Comparison of ENCODE assay signal across 21 mouse cellular contexts in genomic region chr5:149077136-149077535, GRCm38 (mm10).
DNase-seq lines count a peak whose midpoint lies in the region; ATAC-seq and TF ChIP-seq lines count a peak whose summit lies in the region.
"Had no signal": no experiment of that assay in that cellular context is flagged by ENCODE, and none has a peak within 500 bp of the region (broad histone marks: within the 10 kb centered on the region; RNA-seq: fewer than 3 reads in every experiment).

No protein-coding gene starts in this region.

- 46% methylated on average over 8 of the region's 8 CpGs for WGBS in liver, adult 2 months
- 66% methylated on average over 8 of the region's 8 CpGs for WGBS in liver, postnatal 0 days (ENCODE audit: insufficient replicate concordance)
- 85% methylated on average over 8 of the region's 8 CpGs for WGBS in midbrain, embryonic 11.5 days
- WGBS in midbrain, embryonic 14.5 days: 88% methylated on average over 8 of the region's 8 CpGs

- no peak overlapping the region for H3K9ac ChIP-seq in liver, adult 2 months (ENCODE audit: low read depth, low read length)
- no peak overlapping the region for H3K9ac ChIP-seq in liver, postnatal 0 days (replicated peaks)
- no peak overlapping the region for H3K9ac ChIP-seq in midbrain, embryonic 11.5 days (ENCODE audit: low read length)
- H3K9ac ChIP-seq in midbrain, embryonic 14.5 days (replicated peaks; ENCODE audit: low read length): no peak overlapping the region

- no peaks in the 10 kb centered on the region for H3K36me3 ChIP-seq in liver, adult 2 months (ENCODE audit: control insufficient read depth, insufficient read depth, low read length)
- H3K36me3 ChIP-seq in liver, postnatal 0 days (replicated peaks; ENCODE audit: insufficient read depth, low read length): no peaks in the 10 kb centered on the region
- H3K36me3 ChIP-seq in midbrain, embryonic 11.5 days (ENCODE audit: control insufficient read depth, insufficient read depth, low read length): no peaks in the 10 kb centered on the region
- H3K36me3 ChIP-seq in midbrain, embryonic 14.5 days (ENCODE audit: control insufficient read depth, insufficient read depth, low read length): no peaks in the 10 kb centered on the region
- H3K36me3 ChIP-seq: G1E had no signal

- ATAC-seq in liver, postnatal 0 days: no peak
- ATAC-seq in midbrain, embryonic 11.5 days (ENCODE audit: low FRiP score): no peak
- no peak for ATAC-seq in midbrain, embryonic 14.5 days (ENCODE audit: low FRiP score, low TSS enrichment)
- ATAC-seq: activated CD4-positive, CD25-positive, alpha-beta regulatory T cell, adult 4 months; CD4-positive, CD25-positive, alpha-beta regulatory T cell, adult 4 months; Patski had no signal

- H3K9me3 ChIP-seq in liver, postnatal 0 days (ENCODE audit: low read length): no peaks in the 10 kb centered on the region
- no peaks in the 10 kb centered on the region for H3K9me3 ChIP-seq in midbrain, embryonic 11.5 days (ENCODE audit: control insufficient read depth, low read length)
- H3K9me3 ChIP-seq in midbrain, embryonic 14.5 days (ENCODE audit: control insufficient read depth, low read length): no peaks in the 10 kb centered on the region

- TF ChIP-seq CTCF in liver, adult 2 months (IDR thresholded peaks at IDR 0.05; ENCODE audit: low read depth, low read length): no peak
- TF ChIP-seq CTCF in liver, postnatal 0 days (IDR thresholded peaks at IDR 0.05; ENCODE audit: low read depth): no peak

- H3K27ac ChIP-seq in liver, adult 2 months (replicated peaks; ENCODE audit: insufficient read depth, low read depth, low read length): no peak overlapping the region
- no peak overlapping the region for H3K27ac ChIP-seq in liver, postnatal 0 days (ENCODE audit: low read depth)
- H3K27ac ChIP-seq in midbrain, embryonic 11.5 days (ENCODE audit: low read depth, low read length): no peak overlapping the region
- no peak overlapping the region for H3K27ac ChIP-seq in midbrain, embryonic 14.5 days (replicated peaks; ENCODE audit: low read depth, low read length)

- no peak overlapping the region for H3K4me3 ChIP-seq in liver, adult 2 months (ENCODE audit: insufficient read depth, low read depth, low read length)
- no peak overlapping the region for H3K4me3 ChIP-seq in liver, postnatal 0 days (ENCODE audit: low read depth, low read length)
- H3K4me3 ChIP-seq in midbrain, embryonic 11.5 days (ENCODE audit: low read depth, low read length): no peak overlapping the region
- H3K4me3 ChIP-seq in midbrain, embryonic 14.5 days (replicated peaks; ENCODE audit: low read depth, low read length): no peak overlapping the region

- no peak for TF ChIP-seq EP300 in liver, postnatal 0 days (IDR thresholded peaks at IDR 0.05; ENCODE audit: low read depth)

- no peaks in the 10 kb centered on the region for H3K27me3 ChIP-seq in liver, adult 2 months (ENCODE audit: control insufficient read depth, insufficient read depth, low read length)
- no peaks in the 10 kb centered on the region for H3K27me3 ChIP-seq in liver, postnatal 0 days (ENCODE audit: insufficient read depth, low read length)
- H3K27me3 ChIP-seq in midbrain, embryonic 11.5 days (ENCODE audit: control insufficient read depth, insufficient read depth, low read length): no peaks in the 10 kb centered on the region
- H3K27me3 ChIP-seq in midbrain, embryonic 14.5 days (ENCODE audit: control insufficient read depth, insufficient read depth, low read length): no peaks in the 10 kb centered on the region
- H3K27me3 ChIP-seq: CH12.LX, Patski had no signal

- no peaks in the 10 kb centered on the region for H3K79me2 ChIP-seq in liver, adult 2 months (ENCODE audit: control insufficient read depth, insufficient read depth, low read length)

- no peaks in the 10 kb centered on the region for H3K4me1 ChIP-seq in liver, adult 2 months (ENCODE audit: control insufficient read depth, insufficient read depth, low read length)
- H3K4me1 ChIP-seq in liver, postnatal 0 days (ENCODE audit: insufficient read depth): peaks cover 2% of the 10 kb centered on the region
- no peaks in the 10 kb centered on the region for H3K4me1 ChIP-seq in midbrain, embryonic 11.5 days (ENCODE audit: control insufficient read depth, insufficient read depth, low read length)
- H3K4me1 ChIP-seq in midbrain, embryonic 14.5 days (ENCODE audit: control insufficient read depth, insufficient read depth, low read length): no peaks in the 10 kb centered on the region

- peak; percentile 54 for DNase-seq in heart, adult 11 months
- no peak for DNase-seq in heart, postnatal 4 days
- peak; percentile 17 for DNase-seq in liver, adult 2 months (ENCODE audit: extremely low read depth, low read depth, low spot score)
- DNase-seq in liver, postnatal 0 days: no peak
- DNase-seq in midbrain, embryonic 11.5 days (ENCODE audit: low spot score, missing footprints): peak; percentile 74
- no peak for DNase-seq in midbrain, embryonic 14.5 days
- DNase-seq: adrenal gland, adult 2 months; adrenal gland, adult 8-10 months; adrenal gland, postnatal 10 days; adrenal gland, postnatal 14 days; adrenal gland, postnatal 25 days; adrenal gland, postnatal 36 days; B cell, adult 2 months; cerebellum, adult 11 months; cerebellum, adult 11-12 months; cerebellum, adult 18-20 months had no signal

- H3K4me2 ChIP-seq in liver, postnatal 0 days (ENCODE audit: low read depth, low read length): no peak overlapping the region
- no peak overlapping the region for H3K4me2 ChIP-seq in midbrain, embryonic 11.5 days
- H3K4me2 ChIP-seq in midbrain, embryonic 14.5 days (ENCODE audit: low read length): no peak overlapping the region

- no peak for TF ChIP-seq POLR2A in liver, adult 2 months (IDR thresholded peaks at IDR 0.05; ENCODE audit: extremely low read depth, insufficient read depth, low read length)

Comparison
In these comparisons a context has a peak if more than half of its experiments do, and no peak if none do; other contexts are left out.
1. DNase-seq: peak in heart, adult 11 months (single experiment), liver, adult 2 months (single experiment) and midbrain, embryonic 11.5 days (single experiment); none in heart, postnatal 4 days (single experiment), liver, postnatal 0 days (single experiment) and midbrain, embryonic 14.5 days (single experiment).